Mouse (Mus musculus) left cerebral cortex, adult 11 months (tissue): ENCODE results near the gene Cd6.

Experiments used
- DNase-seq: peaks from one replicate; pipeline ENCODE4 v3.0.0; 2022; ENCODE audit warnings: low spot score

Gene Cd6

DNA sequence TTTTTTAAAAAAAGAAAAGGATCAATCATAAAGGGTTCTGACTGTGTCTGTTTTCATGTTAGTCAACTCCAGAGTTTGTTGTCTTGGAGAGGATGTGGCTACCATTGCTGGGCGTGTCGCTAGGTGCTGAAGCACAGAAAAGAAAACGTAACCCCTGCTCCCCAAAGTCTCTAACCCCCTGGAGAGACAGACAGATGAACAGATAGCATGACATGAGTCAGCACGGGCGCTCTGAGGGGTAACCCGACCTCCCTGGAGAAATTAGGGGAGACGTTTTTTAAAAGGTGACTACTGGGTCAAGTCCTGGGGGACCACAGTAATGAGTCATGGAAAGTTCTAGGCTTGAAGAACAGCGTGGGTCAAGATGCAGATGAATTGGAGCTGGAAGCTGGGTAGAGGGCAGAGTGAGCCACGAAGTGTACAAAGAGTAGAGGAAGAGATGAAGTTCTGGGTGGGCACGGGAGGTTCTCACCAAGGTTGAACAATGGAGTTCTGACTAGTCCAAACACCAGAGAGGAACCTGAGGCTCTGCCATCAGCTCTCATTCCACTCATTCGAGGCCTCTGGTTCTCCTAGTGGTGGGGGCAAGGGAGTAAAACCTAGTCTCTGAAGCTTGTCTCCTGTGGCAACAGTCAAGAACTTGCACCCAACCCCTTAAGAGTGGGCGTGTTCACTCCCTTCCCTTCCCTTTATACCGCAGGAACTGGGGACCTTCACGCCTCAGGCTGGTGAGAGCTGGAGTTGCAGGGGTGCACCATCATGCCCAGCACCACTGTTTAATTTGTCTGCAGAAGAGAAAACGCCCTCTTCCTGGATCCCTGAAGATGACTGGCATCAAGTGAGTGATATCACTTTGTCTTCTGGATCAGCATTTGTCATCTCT is 9.4 kb upstream of the Cd6 start, which contains the start of gene Slc15a3:
TSS of gene Slc15a3 (plus strand) at position 718 of the 883 bp plus-strand sequence.
- DNase-seq, result no peak

DNA sequence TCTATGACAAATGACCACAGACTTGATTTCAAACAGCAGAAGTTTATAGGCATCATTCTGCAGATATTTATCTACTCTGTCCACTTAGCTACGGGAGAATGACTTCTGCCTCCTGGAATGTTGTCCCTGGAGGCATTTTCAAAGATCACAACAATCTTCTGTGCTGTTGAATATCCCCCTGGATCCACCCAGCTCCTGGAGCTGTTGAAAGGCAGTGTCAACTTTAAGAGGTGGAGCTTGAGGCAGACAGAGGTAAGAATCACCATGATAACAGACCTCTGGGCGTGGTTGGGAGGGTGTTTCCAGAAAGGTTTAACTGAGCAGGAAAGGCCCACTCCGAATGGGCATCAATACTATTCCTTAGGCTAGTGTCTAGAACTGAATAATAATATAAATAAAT is 5.8 kb upstream of the Cd6 start:
- DNase-seq, result no peak

DNA sequence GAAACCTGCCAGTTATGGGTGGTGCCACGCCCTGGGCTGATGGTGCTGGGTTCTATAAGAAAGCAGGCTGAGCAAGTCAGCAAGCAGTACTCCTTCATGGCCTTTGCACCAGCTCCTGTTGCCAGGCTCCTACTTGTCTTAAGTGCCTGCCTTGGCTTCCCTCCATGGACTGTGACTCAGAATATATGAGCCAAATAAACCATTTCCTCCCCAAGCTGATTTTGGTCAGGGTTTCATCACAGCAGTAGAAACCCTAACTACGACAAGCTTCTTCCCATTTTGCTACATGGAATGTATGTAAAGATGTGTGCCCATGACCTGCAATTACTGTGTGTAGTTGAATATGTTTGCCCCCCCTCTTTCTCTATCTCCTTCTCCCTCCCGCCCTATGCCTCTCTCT is 3.8 kb upstream of the Cd6 start:
- no peak for DNase-seq

DNA sequence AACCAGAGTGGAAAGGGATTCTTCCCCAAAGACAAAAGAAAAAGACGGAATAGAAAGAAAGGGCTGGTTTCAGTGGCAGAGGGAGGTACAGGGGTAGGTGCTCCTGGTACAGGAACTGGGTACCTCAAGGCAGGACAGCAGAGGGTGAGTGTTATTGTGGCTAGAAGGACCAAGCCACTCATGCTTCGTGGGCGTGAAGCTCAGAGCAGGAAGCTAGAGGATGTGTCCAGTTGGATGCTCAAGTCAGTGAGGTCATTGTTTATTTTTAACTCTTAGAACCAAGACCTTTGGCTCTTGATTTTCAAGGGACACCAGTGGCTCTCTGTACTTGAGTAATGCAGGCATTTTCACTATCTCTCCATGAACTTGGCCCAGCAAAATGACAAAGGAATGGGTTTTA is 2.2 kb upstream of the Cd6 start:
- no peak for DNase-seq

DNA sequence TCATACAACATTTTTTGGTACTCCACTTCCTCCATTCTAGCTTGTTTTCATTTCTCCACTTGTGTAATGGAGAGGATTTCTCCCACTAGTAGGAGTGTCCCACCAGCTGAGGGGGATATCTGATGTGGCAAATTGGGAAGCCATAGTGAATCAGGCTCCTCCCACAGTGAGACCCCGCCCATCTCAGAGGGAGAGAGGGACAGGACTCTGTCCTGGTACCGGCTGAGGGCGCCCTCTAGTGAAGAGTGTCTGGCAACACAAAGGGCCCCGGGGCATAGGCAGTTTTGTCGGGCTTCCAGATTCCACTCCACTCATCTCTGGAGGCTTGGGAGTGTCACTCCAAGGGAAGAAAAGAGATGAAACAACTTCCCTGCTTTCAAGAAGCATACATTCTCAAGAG is 1.6 kb upstream of the Cd6 start:
- DNase-seq, result no peak

DNA sequence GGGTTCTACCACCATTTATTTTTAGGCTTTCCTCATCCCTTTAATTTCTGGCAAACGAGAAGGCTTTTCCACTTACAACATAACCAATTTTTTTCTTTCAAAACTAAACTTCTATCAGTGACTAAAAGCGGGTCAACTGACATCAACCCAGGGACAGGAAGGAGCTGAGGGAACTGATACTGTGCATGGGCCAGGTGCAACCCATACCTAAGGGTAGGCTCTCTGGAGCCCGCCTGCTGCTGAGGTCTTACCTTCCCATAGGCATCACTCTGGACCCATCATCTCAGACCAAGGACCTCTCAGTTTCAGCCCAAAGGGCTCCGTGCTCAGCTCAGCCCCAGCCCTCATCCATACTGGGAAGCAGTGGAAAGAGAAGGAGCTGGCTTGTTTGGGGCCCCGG is 1.5 kb downstream of the Cd6 start:
- DNase-seq, result no peak

DNA sequence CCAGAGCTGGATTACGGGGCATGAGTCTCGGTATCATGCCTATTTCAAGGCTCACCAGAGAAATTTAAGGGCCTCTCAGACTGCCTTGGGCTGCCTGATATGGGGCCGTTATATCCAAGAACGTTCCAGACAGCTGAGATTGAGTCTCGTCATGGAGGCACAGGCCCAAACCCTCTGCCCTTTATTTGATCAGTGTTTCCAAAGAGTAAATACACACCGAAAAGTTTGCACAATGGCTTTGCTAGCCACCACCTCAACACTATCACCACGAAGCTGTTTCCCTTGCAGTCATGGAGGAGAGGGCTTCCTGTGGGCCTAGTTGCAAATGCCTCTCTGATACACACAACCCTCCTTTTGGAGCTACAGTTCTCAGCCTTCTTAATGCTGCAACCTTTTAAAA is 5.8 kb downstream of the Cd6 start:
- no peak for DNase-seq

DNA sequence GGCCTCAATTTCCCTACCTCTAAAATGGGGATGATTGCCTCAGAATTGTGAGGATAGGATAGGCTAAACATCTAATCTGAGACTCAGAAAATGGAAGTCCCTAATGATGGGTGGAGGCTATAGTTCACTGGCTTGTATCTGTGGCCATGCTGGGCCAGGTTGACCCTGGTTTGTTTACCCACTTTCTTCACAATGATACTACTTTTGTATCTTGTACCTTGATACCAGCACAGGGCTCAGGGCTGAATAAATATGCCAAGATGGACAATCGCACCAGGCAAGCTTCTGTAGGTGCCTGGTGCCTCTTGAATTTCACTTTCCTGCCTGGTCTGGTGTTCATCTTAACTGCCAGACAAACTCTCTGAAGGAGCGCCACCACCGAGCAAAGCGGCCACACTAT is 7.3 kb downstream of the Cd6 start:
- DNase-seq, result no peak

DNA sequence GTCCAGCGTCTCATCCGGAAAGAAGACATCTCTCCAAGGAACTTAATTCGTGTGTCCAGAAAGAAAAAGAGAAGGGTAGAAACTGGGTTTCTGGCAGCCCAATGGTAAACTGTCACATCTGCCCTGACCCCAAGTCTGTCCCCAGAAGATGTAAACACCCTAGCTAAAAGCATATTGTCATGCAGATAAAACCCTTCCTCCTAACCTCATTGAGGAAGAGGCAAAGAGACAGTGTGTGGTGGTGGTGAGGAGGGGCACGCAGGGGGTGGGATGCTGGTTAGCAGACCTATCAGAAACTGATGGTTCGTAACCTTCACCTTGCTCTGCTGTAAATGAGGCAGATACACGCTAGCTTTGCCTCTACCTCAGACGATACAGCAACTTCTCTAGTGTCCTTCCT is 8.5 kb downstream of the Cd6 start:
- DNase-seq, result no peak

DNA sequence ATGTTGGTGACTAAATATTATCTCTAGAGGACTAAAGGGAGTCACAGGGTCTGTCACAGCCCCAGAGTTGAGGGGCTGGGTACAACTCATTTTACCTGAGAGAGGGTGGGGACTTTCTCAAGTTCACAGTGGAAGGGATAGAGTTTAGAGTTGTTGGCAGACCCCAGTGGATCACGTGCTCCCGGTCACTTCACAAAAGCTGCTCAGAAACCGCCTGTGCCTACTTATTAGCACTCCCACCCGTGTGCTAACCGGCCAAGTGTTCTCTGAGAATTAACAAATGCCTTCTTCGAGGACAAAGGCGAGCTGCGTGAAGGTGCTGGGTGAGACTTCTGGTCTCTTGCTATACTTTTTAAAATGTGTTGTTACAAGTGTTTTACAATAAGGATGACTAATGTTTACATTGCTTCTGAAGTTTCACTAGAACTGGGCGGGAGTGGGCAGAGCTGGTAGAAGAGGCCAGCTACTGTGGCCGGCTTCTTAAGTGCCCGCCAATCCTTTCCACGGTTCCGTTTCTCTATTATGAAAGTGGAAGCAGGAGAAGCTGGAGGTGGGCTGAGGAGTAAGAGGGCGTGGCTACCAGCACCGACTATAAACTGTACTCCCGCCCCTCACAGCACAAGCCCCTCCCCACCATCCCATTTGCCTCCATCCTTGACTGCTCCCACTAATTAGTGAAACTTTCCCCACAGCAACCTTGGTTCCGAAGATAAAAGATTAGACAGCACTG is 11.5 kb downstream of the Cd6 start:
- DNase-seq, result no peak

DNA sequence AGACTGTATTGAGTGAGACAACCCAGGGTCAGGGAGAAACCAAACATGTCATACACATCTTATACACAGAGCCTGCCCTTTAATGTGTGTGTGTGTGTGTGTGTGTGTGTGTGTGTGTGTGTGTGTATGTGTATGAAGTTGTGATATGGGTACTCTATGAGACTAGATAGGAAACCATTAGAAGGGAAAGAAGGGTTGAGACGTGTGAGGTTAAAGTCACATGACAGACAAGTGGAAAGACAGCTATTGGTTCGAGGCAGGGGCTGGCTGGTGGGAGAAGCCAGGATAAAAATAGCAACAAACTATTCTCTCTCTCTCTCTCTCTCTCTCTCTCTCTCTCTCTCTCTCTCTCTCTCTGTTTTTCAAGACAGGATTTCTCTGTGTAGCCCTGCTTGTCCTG is 13.4 kb downstream of the Cd6 start:
- no peak for DNase-seq

DNA sequence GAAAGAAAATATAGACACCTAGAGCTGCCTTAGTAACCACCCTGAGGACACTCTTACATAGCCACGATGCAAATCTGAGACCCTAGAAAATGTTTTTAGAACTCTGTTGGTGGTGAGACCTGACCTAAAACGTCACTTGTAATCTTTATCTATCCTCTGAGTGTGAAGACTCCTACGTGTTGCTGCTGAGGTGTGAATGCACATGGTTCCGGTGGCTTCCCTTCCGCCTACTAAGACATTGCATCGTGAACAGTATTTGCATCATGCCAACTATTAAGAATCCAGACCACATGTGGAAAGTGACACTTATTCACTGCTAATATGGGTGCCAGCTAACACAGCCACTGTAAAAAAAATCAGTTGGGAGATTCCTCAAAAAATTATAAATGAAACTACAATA is 14.0 kb downstream of the Cd6 start:
- DNase-seq, result no peak

DNA sequence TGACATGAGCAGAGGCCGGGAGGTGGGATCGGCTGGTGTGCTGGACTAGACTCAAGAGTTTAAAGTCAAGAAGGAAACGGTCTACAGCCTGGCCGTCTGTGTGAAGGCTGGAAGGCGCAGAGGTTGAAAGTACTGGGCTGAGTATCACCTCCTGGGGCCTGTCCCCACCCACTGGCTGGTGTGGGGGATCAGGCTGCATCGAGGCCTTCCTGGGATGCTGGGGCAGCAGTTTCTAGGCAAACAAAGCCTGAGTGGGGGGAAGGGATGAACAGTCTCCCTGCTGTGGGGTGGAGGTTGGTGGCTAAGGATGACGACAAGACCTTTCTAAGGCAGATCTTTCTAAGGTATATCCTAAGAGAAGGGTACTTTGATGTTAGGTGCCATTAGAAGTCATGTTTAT is 16.0 kb downstream of the Cd6 start:
- DNase-seq, result no peak

DNA sequence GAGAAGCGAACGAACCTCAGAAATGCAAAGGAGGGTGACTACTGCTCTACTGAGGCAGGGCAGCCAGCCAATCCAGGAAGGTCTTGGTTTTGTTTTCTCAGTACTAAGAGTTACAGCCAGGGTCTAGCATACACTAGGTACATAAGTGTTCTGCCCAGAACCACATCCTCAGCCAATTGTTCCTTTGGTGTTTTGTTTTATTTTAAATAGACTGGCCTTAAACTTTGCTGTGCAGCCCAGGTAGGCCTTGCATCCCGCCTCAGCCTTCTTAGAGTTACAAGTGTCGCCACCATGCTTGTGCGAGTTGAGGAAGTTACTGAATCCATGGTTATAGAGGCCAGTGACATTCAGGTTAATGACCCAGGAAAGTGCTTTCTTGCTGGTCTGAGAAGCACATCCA is 16.8 kb downstream of the Cd6 start:
- DNase-seq, result no peak

DNA sequence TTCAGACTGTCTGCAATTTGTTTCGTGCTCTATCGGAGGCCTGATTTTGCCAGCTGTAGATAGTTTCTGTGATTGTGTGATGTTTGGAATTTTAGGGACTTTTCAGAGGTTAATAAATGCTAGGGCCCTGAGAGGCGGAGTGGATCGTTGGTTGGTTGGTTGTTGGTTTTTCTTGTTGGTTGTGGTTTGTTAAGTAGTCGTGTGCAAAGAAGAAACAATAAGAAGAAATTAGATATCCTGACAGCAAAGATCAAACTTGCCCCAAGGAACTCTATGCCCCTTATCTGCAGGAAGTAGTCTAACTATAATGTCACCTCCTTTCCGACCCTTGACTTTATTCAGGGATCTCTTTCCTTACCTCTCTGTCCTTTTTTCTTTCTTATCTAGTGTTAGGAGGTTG is 18.4 kb downstream of the Cd6 start:
- DNase-seq, result no peak

DNA sequence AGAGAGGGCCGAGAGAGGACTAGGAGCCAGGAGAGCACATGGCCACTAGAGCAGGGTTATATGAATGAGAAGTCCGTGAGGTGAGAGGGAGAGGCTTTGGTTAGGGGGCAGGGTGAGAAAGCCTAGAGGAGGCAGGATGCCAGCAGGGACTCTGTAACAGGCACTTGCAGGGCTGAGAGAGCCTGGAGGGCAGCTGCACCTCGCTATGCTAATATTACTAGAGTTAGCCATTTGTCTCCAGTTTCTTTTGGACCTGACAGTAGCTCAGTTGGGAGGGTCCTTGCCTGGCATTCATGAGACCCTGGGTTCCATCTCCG is 19.7 kb downstream of the Cd6 start:
- DNase-seq, result no peak

DNA sequence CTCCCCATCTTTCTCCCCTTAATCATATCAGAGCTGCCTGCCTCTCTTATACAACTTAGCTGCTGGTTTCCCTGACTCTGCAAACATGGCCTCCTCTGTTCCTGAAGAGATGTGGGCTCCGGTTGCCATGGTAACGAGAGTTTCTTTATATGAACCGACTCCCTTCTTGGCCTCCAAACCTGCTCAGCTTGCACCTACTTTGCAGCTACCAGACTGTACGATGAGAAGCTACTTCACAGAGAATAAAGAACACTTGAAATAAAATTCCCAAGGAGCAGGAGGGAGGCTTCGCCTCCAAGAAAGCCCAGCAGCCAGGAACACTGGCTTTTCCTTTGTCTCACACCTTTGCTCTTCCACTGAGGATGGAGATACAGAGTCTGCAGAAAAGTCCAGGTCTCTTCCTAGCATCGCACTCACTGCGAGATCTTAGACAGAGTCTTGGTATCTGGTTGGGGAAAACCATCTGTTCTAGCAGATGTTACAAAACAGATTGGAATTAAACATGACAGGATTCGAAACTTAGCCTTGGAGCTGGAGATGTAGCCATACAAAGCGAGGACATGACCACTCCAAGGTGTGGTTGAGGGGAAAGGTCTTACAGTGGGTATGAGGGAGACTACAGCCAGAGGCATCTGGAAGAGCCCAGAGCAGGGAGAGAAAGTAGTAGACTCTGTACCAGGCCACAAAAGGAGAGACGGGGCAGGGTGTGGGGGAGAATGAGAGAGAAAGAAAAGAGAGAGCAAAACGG is 20.3 kb downstream of the Cd6 start:
- DNase-seq, result peak; percentile 82

DNA sequence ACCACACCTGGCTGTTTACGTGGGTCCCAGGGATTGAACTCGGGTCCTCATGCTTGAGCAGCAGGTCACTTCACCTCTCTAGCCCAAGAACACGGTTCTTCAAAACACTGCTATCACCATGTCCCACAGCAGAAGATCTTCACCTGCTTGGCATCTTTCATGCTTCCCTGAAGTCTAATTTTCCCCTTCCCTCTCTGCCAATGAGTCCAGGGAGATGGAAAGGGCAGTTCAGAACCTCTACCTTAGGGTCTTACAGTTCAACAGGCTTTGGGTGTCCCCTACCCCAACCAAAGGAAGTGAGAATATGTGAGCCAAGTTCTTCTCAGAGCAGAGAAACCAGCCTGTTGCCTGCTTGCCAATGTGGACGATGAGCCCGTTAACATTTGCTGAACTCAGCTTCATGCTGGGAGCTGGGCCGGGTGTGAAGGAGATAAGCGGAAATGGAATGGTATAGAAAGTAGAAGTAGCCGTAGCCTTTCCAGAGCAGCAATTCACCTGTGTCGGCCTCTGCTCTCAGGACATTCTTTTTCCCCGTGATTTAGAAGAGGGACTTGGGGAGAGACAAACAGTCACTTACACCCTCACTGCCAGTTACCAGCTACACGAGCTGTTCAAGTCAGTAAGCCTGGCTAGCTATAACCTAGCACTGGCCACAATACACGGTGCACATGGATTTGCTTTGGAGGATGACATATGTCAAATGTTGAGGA is 21.2 kb downstream of the Cd6 start:
- DNase-seq, result no peak

DNA sequence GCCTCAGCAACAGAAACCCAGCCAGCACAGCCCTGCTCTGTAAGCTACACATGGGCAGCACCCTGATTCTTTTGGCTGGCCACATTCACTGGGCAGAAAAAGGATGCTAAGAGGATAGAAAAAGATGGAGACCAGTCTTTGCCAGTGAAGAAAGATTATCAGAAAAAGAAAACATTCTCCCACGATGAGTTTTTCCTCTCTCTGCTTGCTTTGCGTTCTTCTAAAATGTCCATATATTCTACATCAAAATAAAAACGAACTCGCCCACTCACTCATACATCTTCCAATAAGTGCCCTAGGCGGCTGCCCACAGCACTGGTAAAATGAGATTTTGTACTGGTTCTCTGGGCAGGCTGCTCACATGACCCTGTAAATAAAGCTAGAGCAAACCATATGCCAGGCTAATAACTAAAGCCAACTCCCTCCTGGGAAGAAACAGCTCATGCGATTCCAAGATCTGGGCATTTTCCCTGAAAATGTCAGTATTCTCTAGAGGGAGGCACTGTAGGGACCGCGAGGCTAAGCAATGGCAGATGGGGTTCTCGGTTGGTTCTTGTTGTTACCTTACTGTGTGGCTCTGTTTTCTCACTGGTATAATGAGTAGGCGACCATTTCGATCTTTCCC is 24.1 kb downstream of the Cd6 start:
- DNase-seq, result no peak

DNA sequence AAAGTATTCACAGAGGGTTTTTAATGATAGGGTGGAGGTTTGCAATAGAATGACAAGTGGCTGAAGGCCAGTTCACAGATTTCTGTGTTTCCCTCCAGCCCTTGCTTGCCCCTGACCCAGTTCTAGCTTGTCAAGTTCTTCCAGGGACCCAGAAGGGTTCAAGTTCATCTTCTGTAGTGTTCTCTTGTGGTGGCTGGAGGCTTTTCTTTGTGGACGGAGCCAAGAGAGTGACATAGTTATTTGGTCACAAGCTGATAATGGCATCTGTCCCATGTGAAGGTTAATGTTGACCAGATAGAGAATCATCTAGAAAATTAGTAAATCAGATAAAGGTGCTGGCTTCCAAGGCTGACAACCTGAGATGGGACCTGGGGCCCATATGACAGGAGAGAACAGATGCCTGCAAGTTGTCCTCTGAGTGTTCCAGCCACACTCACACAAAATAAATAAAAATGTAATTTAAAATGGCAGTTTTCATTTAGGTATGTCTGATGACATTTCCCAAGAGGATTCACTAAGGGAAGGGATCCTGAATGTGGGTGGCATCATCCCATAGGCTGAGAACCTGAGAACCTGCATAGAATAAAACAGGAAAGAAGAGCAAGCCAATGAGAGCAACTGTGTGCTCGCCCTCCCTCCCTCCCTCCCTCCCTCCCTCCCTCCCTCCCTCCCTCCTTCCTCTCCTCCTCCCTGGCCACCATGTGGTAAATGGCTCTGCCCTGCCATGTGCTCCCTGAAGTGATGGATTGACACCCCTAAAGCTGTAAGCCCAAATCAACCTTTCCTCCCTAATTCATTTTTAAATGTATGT is 24.8 kb downstream of the Cd6 start:
- no peak for DNase-seq

DNA sequence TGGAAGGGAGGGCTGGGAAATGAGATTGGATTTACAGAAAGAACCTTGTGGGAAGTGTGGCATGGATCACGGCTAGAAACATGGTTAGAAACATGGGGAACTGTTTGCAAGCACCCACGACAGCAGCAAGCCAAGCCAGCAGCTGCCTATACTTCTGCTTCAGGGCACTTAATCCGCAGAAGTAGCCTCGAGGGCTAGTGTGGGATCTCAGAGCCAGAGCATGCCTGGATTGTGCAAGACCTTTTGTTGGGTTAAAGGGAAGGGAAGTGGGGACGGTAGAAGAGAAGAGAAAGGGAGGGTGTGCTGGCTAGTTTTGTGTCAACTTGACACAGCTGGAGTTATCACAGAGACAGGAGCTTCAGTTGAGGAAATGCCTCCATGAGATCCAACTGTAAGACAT is 26.1 kb downstream of the Cd6 start:
- DNase-seq, result no peak
